Mouse (Mus musculus) embryonic facial prominence, embryonic 13.5 days (tissue): ENCODE data around the gene Gsdme. TPM values are rescaled to one million over a fixed set of nuclear protein-coding genes. Genes with fewer than 3 reads are reported as not detected.
A peak's percentile ranks its signal among the peaks of the same experiment; 100 is the strongest.

Source experiments
- ATAC-seq: fragments of 200-750 bp; cut with Nextera tagmentation; 2 replicates; pipeline ENCODE4 v1.8.0; 2017; ENCODE audit warnings: low read depth; ENCODE audit not compliant: insufficient number of reproducible peaks, insufficient read depth, low FRiP score, low TSS enrichment
- H3K27ac ChIP-seq: fragments of 300-500 bp; sonication (generic); 2 replicates; pipeline ENCODE4 v1.5.1; 2015; ENCODE audit warnings: moderate library complexity, mild to moderate bottlenecking, inconsistent platforms
- H3K27me3 ChIP-seq: fragments of 300-500 bp; sonication (generic); 2 replicates; pipeline ENCODE4 v1.6.1; 2015; ENCODE audit warnings: mild to moderate bottlenecking, inconsistent platforms
- H3K36me3 ChIP-seq: fragments of 300-500 bp; sonication (generic); 2 replicates; pipeline ENCODE4 v1.6.1; 2015; ENCODE audit warnings: mild to moderate bottlenecking, inconsistent platforms
- H3K4me1 ChIP-seq: fragments of 300-500 bp; sonication (generic); 2 replicates; pipeline ENCODE4 v1.6.1; 2015; ENCODE audit warnings: inconsistent platforms
- H3K4me2 ChIP-seq: fragments of 300-500 bp; sonication (generic); 2 replicates; pipeline ENCODE4 v1.6.1; 2015; ENCODE audit warnings: moderate library complexity, mild to moderate bottlenecking, inconsistent platforms
- H3K4me3 ChIP-seq: fragments of 300-500 bp; sonication (generic); 2 replicates; pipeline ENCODE4 v1.5.1; 2015; ENCODE audit warnings: mild to moderate bottlenecking, inconsistent platforms
- H3K9ac ChIP-seq: fragments of 300-500 bp; sonication (generic); 2 replicates; pipeline ENCODE4 v1.6.1; 2015; ENCODE audit warnings: mild to moderate bottlenecking, inconsistent platforms
- H3K9me3 ChIP-seq: fragments of 300-500 bp; sonication (generic); 2 replicates; pipeline ENCODE4 v1.6.1; 2016; ENCODE audit warnings: inconsistent platforms
- WGBS: fragments of 180-500 bp; shearing (Covaris S2); methylation state at CpG from one replicate; pipeline ENCODE4 v1.1.7; 2015; ENCODE audit warnings: mixed read lengths; 5-methylcytosine and 5-hydroxymethylcytosine counted together
- polyA plus RNA-seq: library from polyadenylated mRNA; unstranded; fragments of >200 nt; fragmentation: Nextera tagmentation; extraction: Ambion mirVana; gene quantifications from 2 replicates; pipeline ENCODE4 v1.2.1, GENCODE M21; 2015

Gsdme gene
- polyA plus RNA-seq, 1 experiment from 2014 or later, result 41.1 TPM

- Histone ChIP-seq H3K4me3 (no peak overlapping the region), H3K4me1 (no peaks in the 10 kb centered on the region), H3K9ac (no peak overlapping the region), H3K9me3 (no peaks in the 10 kb centered on the region), H3K36me3 (no peaks in the 10 kb centered on the region), H3K27me3 (no peaks in the 10 kb centered on the region), H3K27ac (no peak overlapping the region), H3K4me2 (no peak overlapping the region)
- 70% methylated on average over 3 of the region's 3 CpGs for WGBS
- no peak for ATAC-seq
Measured at GRCm38 (mm10) chr6:50286881-50287280, 23.2 kb upstream of the Gsdme start.

- no peak overlapping the region for H3K9ac ChIP-seq
- H3K27ac ChIP-seq, result no peak overlapping the region
- 88% methylated on average over 7 of the region's 7 CpGs for WGBS
- no peak overlapping the region for H3K4me2 ChIP-seq
- H3K4me1 ChIP-seq, result no peaks in the 10 kb centered on the region
- H3K4me3 ChIP-seq, result no peak overlapping the region
- no peaks in the 10 kb centered on the region for H3K27me3 ChIP-seq
- H3K9me3 ChIP-seq, result no peaks in the 10 kb centered on the region
- H3K36me3 ChIP-seq, result no peaks in the 10 kb centered on the region
- no peak for ATAC-seq
Measured at GRCm38 (mm10) chr6:50279642-50280041, 16.0 kb upstream of the Gsdme start.

GRCm38 (mm10) chr6:50273947-50274346, 10.3 kb upstream of the Gsdme start:
- WGBS, result 76% methylated on average over 4 of the region's 4 CpGs
- H3K27me3 ChIP-seq, result no peaks in the 10 kb centered on the region

GRCm38 (mm10) chr6:50273416-50273815, 9.8 kb upstream of the Gsdme start:
- WGBS, result 81% methylated on average over 1 of the region's 1 CpGs
- H3K9ac ChIP-seq, result no peak overlapping the region

More at GRCm38 (mm10) chr6:50273947-50274346, 10.3 kb upstream of the Gsdme start:
- Histone ChIP-seq H3K4me1 (no peaks in the 10 kb centered on the region), H3K9ac (no peak overlapping the region), H3K27ac (no peak overlapping the region), H3K4me3 (no peak overlapping the region), H3K4me2 (no peak overlapping the region), H3K36me3 (no peaks in the 10 kb centered on the region), H3K9me3 (no peaks in the 10 kb centered on the region)
- no peak for ATAC-seq

GRCm38 (mm10) chr6:50262310-50262709, 1.4 kb downstream of the Gsdme start:
- H3K4me2 ChIP-seq, result peak overlapping the region; percentile 73
- peaks cover 13% of the 10 kb centered on the region for H3K4me1 ChIP-seq
- ATAC-seq, result no peak
- H3K27me3 ChIP-seq, result no peaks in the 10 kb centered on the region
- H3K36me3 ChIP-seq, result no peaks in the 10 kb centered on the region
- peak overlapping the region; percentile 56 for H3K4me3 ChIP-seq
- H3K9me3 ChIP-seq, result no peaks in the 10 kb centered on the region
- H3K27ac ChIP-seq, result no peak overlapping the region
- whole genome bisulfite sequencing, result 28% methylated on average over 7 of the region's 7 CpGs
- peak overlapping the region; percentile 78 for H3K9ac ChIP-seq

More at GRCm38 (mm10) chr6:50273416-50273815, 9.8 kb upstream of the Gsdme start:
- H3K27ac ChIP-seq, result no peak overlapping the region
- no peaks in the 10 kb centered on the region for H3K4me1 ChIP-seq
- no peaks in the 10 kb centered on the region for H3K27me3 ChIP-seq
- ATAC-seq, result no peak
- no peaks in the 10 kb centered on the region for H3K9me3 ChIP-seq
- H3K4me2 ChIP-seq, result no peak overlapping the region
- no peaks in the 10 kb centered on the region for H3K36me3 ChIP-seq
- H3K4me3 ChIP-seq, result no peak overlapping the region

GRCm38 (mm10) chr6:50261922-50262261, 1.8 kb downstream of the Gsdme start:
- H3K36me3 ChIP-seq, result no peaks in the 10 kb centered on the region
- H3K4me1 ChIP-seq, result peaks cover 13% of the 10 kb centered on the region
- 3% methylated on average over 6 of the region's 6 CpGs for WGBS
- H3K4me3 ChIP-seq, result peak overlapping the region; percentile 56
- peak; percentile 60; the same call in 1 of the 2 replicates for ATAC-seq
- no peaks in the 10 kb centered on the region for H3K27me3 ChIP-seq
- H3K9ac ChIP-seq, result peak overlapping the region; percentile 78
- peak overlapping the region; percentile 73 for H3K4me2 ChIP-seq
- H3K9me3 ChIP-seq, result no peaks in the 10 kb centered on the region
- peak overlapping the region; percentile 72 for H3K27ac ChIP-seq

GRCm38 (mm10) chr6:50261201-50261921, 2.3 kb downstream of the Gsdme start:
- peak overlapping the region; percentile 73 for H3K4me2 ChIP-seq
- no peaks in the 10 kb centered on the region for H3K9me3 ChIP-seq
- H3K27ac ChIP-seq, result peak overlapping the region; percentile 72
- peaks cover 13% of the 10 kb centered on the region for H3K4me1 ChIP-seq
- ATAC-seq, result peak; percentile 83
- peak overlapping the region; percentile 56 for H3K4me3 ChIP-seq
- H3K27me3 ChIP-seq, result no peaks in the 10 kb centered on the region
- 2% methylated on average over 32 of the region's 35 CpGs for WGBS
- no peaks in the 10 kb centered on the region for H3K36me3 ChIP-seq
- H3K9ac ChIP-seq, result peak overlapping the region; percentile 78

GRCm38 (mm10) chr6:50255356-50255755, 8.3 kb downstream of the Gsdme start:
- WGBS, result 85% methylated on average over 5 of the region's 5 CpGs
- Histone ChIP-seq H3K4me2 (no peak overlapping the region), H3K9me3 (no peaks in the 10 kb centered on the region), H3K9ac (no peak overlapping the region), H3K27me3 (no peaks in the 10 kb centered on the region), H3K4me1 (peaks cover 6% of the 10 kb centered on the region; the same call in 1 of the 2 replicates), H3K4me3 (no peak overlapping the region), H3K36me3 (no peaks in the 10 kb centered on the region), H3K27ac (no peak overlapping the region)
- ATAC-seq, result no peak

GRCm38 (mm10) chr6:50254723-50255184, 8.9 kb downstream of the Gsdme start:
- no peak for ATAC-seq
- H3K4me1 ChIP-seq, result peaks cover 6% of the 10 kb centered on the region; the same call in 1 of the 2 replicates
- no peak overlapping the region for H3K27ac ChIP-seq
- no peak overlapping the region for H3K4me2 ChIP-seq
- no peak overlapping the region for H3K4me3 ChIP-seq
- H3K9ac ChIP-seq, result no peak overlapping the region
- 73% methylated on average over 10 of the region's 10 CpGs for WGBS
- no peaks in the 10 kb centered on the region for H3K27me3 ChIP-seq
- H3K36me3 ChIP-seq, result no peaks in the 10 kb centered on the region
- H3K9me3 ChIP-seq, result no peaks in the 10 kb centered on the region

GRCm38 (mm10) chr6:50252690-50253089, 11.0 kb downstream of the Gsdme start:
- no peak for ATAC-seq
- 69% methylated on average over 5 of the region's 5 CpGs for WGBS
- H3K9me3 ChIP-seq, result no peaks in the 10 kb centered on the region
- H3K4me3 ChIP-seq, result no peak overlapping the region
- no peak overlapping the region for H3K4me2 ChIP-seq
- H3K9ac ChIP-seq, result no peak overlapping the region
- H3K4me1 ChIP-seq, result peaks cover 6% of the 10 kb centered on the region; the same call in 1 of the 2 replicates
- no peaks in the 10 kb centered on the region for H3K36me3 ChIP-seq
- no peak overlapping the region for H3K27ac ChIP-seq
- no peaks in the 10 kb centered on the region for H3K27me3 ChIP-seq

- Histone ChIP-seq H3K9me3 (no peaks in the 10 kb centered on the region), H3K27ac (no peak overlapping the region), H3K27me3 (no peaks in the 10 kb centered on the region), H3K36me3 (no peaks in the 10 kb centered on the region), H3K4me1 (peaks cover 3% of the 10 kb centered on the region; the same call in 1 of the 2 replicates), H3K4me3 (no peak overlapping the region), H3K9ac (no peak overlapping the region), H3K4me2 (no peak overlapping the region)
- no peak for ATAC-seq
- 87% methylated on average over 4 of the region's 4 CpGs for WGBS
Measured at GRCm38 (mm10) chr6:50247791-50248190, 15.9 kb downstream of the Gsdme start.

- no peak overlapping the region for H3K9ac ChIP-seq
- H3K4me3 ChIP-seq, result no peak overlapping the region
- ATAC-seq, result no peak
- H3K4me1 ChIP-seq, result no peaks in the 10 kb centered on the region
- 75% methylated on average over 2 of the region's 2 CpGs for WGBS
- H3K9me3 ChIP-seq, result no peaks in the 10 kb centered on the region
- no peaks in the 10 kb centered on the region for H3K36me3 ChIP-seq
- H3K27ac ChIP-seq, result no peak overlapping the region
- no peaks in the 10 kb centered on the region for H3K27me3 ChIP-seq
- H3K4me2 ChIP-seq, result no peak overlapping the region
Measured at GRCm38 (mm10) chr6:50247356-50247755, 16.3 kb downstream of the Gsdme start.
